Mouse (Mus musculus): ENCODE measurements around the gene Pgls. TPM values are rescaled to one million over a fixed set of nuclear protein-coding genes. Genes with fewer than 3 reads are reported as not detected.

Pgls gene
- polyA plus RNA-seq, 2 experiments: 45.6 to 104 TPM

DNA sequence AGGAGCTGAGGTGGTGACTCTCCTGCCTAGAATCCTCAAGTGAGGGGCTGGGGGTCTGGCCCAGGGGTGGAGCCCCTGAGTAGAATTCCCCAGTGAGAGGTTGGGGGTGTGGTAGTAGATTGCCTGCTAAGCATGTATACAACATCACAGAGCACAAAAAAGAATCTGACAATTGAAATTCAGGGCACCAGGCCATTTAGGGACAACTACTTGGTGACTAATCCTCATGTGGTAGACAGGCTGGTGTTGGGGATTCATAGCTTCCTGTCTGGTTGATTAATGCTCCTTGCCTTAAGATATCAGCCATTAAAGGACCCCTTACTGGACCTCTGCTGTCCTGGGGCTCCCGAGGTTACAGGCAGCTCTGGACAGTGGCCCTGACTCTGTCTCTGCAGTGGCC, 13.0 kb upstream of the Pgls start:
- Histone ChIP-seq H3K9ac (replicated peaks) (no peak overlapping the region), H3K4me1 (replicated peaks; ENCODE audit: control insufficient read depth in 2 of 2, insufficient read depth in 2 of 2, low read length in 1 of 2) (no peaks in the 10 kb centered on the region), H3K4me2 (ENCODE audit: low read depth) (no peak overlapping the region), H3K27ac (no peak overlapping the region), H3K36me3 (replicated peaks; ENCODE audit: control insufficient read depth, insufficient read depth, low read depth) (no peaks in the 10 kb centered on the region), H3K9me3 (ENCODE audit: control insufficient read depth, low read length) (no peaks in the 10 kb centered on the region), H3K4me3 (ENCODE audit: insufficient read depth in 1 of 2, low read depth in 2 of 2, low read length in 2 of 2) (no peak overlapping the region), H3K27me3 (ENCODE audit: control insufficient read depth, insufficient read depth, low read length) (no peaks in the 10 kb centered on the region)
- TF ChIP-seq EP300 (IDR thresholded peaks at IDR 0.05; ENCODE audit: low read depth) (no peak), CTCF (IDR thresholded peaks at IDR 0.05; ENCODE audit: low read depth) (no peak)
- ATAC-seq (ENCODE audit: insufficient read depth): no peak
- DNase-seq (ENCODE audit: low read depth in 3 of 3, low spot score in 3 of 3): no peak
- 39% methylated on average over 1 of the region's 1 CpGs for WGBS (ENCODE audit: insufficient replicate concordance)

DNA sequence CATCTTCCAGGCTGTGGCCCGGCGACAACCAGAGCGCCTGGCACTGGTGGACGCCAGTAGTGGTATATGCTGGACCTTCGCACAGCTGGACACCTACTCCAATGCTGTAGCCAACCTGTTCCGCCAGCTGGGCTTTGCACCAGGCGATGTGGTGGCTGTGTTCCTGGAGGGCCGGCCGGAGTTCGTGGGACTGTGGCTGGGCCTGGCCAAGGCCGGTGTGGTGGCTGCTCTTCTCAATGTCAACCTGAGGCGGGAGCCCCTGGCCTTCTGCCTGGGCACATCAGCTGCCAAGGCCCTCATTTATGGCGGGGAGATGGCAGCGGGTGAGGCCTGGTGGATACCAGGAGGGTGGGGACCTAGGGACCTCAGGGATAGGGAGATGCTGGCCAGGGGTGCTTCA, 12.5 kb upstream of the Pgls start:
- no peak overlapping the region for H3K4me2 ChIP-seq (ENCODE audit: low read depth)
- 77% methylated on average over 14 of the region's 14 CpGs for WGBS (ENCODE audit: insufficient replicate concordance)
- DNase-seq (ENCODE audit: low read depth in 3 of 3, low spot score in 3 of 3) (no peak), ATAC-seq (ENCODE audit: insufficient read depth) (no peak)
- TF ChIP-seq CTCF (IDR thresholded peaks at IDR 0.05; ENCODE audit: low read depth) (no peak), EP300 (IDR thresholded peaks at IDR 0.05; ENCODE audit: low read depth) (no peak)
- no peaks in the 10 kb centered on the region for H3K27me3 ChIP-seq (ENCODE audit: control insufficient read depth, insufficient read depth, low read length)
- H3K9ac ChIP-seq (replicated peaks): no peak overlapping the region
- H3K36me3 ChIP-seq (replicated peaks; ENCODE audit: control insufficient read depth, insufficient read depth, low read depth): no peaks in the 10 kb centered on the region
- no peak overlapping the region for H3K27ac ChIP-seq
- no peaks in the 10 kb centered on the region for H3K4me1 ChIP-seq (replicated peaks; ENCODE audit: control insufficient read depth in 2 of 2, insufficient read depth in 2 of 2, low read length in 1 of 2)
- H3K4me3 ChIP-seq (ENCODE audit: insufficient read depth in 1 of 2, low read depth in 2 of 2, low read length in 2 of 2): no peak overlapping the region
- H3K9me3 ChIP-seq (ENCODE audit: control insufficient read depth, low read length): no peaks in the 10 kb centered on the region

DNA sequence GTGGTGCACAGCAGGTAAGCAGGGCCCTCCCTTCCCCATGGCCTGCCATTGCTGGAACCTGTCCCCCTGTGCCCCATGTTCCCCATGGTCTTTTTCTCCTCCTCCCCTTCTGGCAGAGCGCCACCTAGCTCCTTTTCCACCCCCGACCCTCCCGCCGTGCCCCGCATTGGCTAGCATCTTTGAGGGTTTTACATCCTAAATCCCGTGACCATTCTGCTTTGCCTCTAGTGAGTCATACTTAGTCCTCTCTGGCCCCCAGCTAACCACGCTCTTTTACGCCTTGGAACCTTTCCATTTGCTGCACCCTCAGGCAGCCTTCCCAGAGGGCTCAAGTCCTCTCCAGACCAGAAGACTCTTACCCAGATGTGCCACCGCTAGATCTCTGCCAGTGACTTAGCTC, 11.8 kb upstream of the Pgls start:
- H3K4me1 ChIP-seq (replicated peaks; ENCODE audit: control insufficient read depth in 2 of 2, insufficient read depth in 2 of 2, low read length in 1 of 2): no peaks in the 10 kb centered on the region
- 70% methylated on average over 8 of the region's 9 CpGs for WGBS (ENCODE audit: insufficient replicate concordance)

DNA sequence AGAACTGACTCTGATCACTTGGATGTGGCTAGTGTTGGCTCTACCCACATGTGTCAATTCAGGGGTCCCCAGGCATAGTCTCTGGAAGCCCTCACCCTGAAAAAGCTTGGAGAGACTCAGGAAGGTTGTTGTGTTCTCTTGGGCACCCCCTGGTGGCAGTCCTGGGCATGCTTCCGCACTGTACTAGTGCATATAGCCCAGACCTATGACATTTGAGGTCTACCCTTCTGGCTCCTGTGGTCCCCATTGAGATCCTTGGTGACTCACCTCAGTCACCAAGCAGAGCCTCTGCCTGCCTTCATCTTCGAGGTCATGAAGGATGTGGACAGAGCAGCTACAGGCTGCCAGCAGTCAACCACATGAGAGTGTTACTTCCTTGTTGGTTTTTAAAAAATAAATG, 5.1 kb upstream of the Pgls start:
- 53% methylated on average over 2 of the region's 2 CpGs for WGBS (ENCODE audit: insufficient replicate concordance)

More for the DNA sequence above, 11.8 kb upstream of the Pgls start:
- H3K27ac ChIP-seq: no peak overlapping the region
- DNase-seq (ENCODE audit: low read depth in 3 of 3, low spot score in 3 of 3) (no peak), ATAC-seq (ENCODE audit: insufficient read depth) (no peak)
- no peaks in the 10 kb centered on the region for H3K27me3 ChIP-seq (ENCODE audit: control insufficient read depth, insufficient read depth, low read length)
- H3K4me2 ChIP-seq (ENCODE audit: low read depth): no peak overlapping the region
- no peak for TF ChIP-seq CTCF (IDR thresholded peaks at IDR 0.05; ENCODE audit: low read depth)
- no peak for TF ChIP-seq EP300 (IDR thresholded peaks at IDR 0.05; ENCODE audit: low read depth)
- no peak overlapping the region for H3K4me3 ChIP-seq (ENCODE audit: insufficient read depth in 1 of 2, low read depth in 2 of 2, low read length in 2 of 2)
- no peaks in the 10 kb centered on the region for H3K9me3 ChIP-seq (ENCODE audit: control insufficient read depth, low read length)
- no peak overlapping the region for H3K9ac ChIP-seq (replicated peaks)
- H3K36me3 ChIP-seq (replicated peaks; ENCODE audit: control insufficient read depth, insufficient read depth, low read depth): no peaks in the 10 kb centered on the region

DNA sequence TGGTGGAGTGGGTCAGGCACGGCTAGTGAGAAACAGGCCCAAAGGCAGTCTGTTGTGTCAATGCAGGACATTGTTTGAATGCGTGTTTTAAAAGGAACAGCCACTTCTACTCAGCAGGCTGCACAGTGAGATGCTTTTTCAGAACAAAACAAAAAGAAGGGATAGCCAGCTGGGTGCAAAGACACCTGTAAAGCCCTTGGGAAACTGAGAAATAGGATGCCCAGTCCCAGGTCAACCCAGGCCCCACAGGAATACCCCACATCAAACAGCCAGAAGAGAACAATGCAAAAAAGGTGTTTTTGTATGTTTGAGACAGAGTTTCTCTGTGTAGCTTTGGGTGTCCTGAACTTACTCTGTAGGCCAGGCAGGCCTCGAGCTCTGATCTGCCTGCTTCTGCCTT, 3.2 kb upstream of the Pgls start:
- WGBS (ENCODE audit: insufficient replicate concordance): 74% methylated on average over 3 of the region's 3 CpGs
- Histone ChIP-seq H3K27ac (no peak overlapping the region), H3K9me3 (ENCODE audit: control insufficient read depth, low read length) (no peaks in the 10 kb centered on the region), H3K9ac (replicated peaks) (no peak overlapping the region), H3K4me3 (ENCODE audit: insufficient read depth in 1 of 2, low read depth in 2 of 2, low read length in 2 of 2) (no peak overlapping the region), H3K4me1 (replicated peaks; ENCODE audit: control insufficient read depth in 2 of 2, insufficient read depth in 2 of 2, low read length in 1 of 2) (peaks cover 9 to 19% of the 10 kb centered on the region in 2 experiments), H3K36me3 (replicated peaks; ENCODE audit: control insufficient read depth, insufficient read depth, low read depth) (no peaks in the 10 kb centered on the region), H3K4me2 (ENCODE audit: low read depth) (no peak overlapping the region), H3K27me3 (ENCODE audit: control insufficient read depth, insufficient read depth, low read length) (no peaks in the 10 kb centered on the region)
- no peak for ATAC-seq (ENCODE audit: insufficient read depth)
- no peak for DNase-seq (ENCODE audit: low read depth in 3 of 3, low spot score in 3 of 3)
- TF ChIP-seq EP300 (IDR thresholded peaks at IDR 0.05; ENCODE audit: low read depth) (no peak), CTCF (IDR thresholded peaks at IDR 0.05; ENCODE audit: low read depth) (no peak)

More for the DNA sequence above, 5.1 kb upstream of the Pgls start:
- Histone ChIP-seq H3K36me3 (replicated peaks; ENCODE audit: control insufficient read depth, insufficient read depth, low read depth) (no peaks in the 10 kb centered on the region), H3K27ac (no peak overlapping the region), H3K9me3 (ENCODE audit: control insufficient read depth, low read length) (no peaks in the 10 kb centered on the region), H3K4me3 (ENCODE audit: insufficient read depth in 1 of 2, low read depth in 2 of 2, low read length in 2 of 2) (no peak overlapping the region), H3K4me1 (replicated peaks; ENCODE audit: control insufficient read depth in 2 of 2, insufficient read depth in 2 of 2, low read length in 1 of 2) (peaks cover 3 to 10% of the 10 kb centered on the region in 2 experiments; a peak in 3 of 4 replicates), H3K4me2 (ENCODE audit: low read depth) (no peak overlapping the region), H3K27me3 (ENCODE audit: control insufficient read depth, insufficient read depth, low read length) (no peaks in the 10 kb centered on the region), H3K9ac (replicated peaks) (no peak overlapping the region)
- peak; percentile 80 for TF ChIP-seq CTCF (IDR thresholded peaks at IDR 0.05; ENCODE audit: low read depth)
- TF ChIP-seq EP300 (IDR thresholded peaks at IDR 0.05; ENCODE audit: low read depth): no peak
- ATAC-seq (ENCODE audit: insufficient read depth) (no peak), DNase-seq (ENCODE audit: low read depth in 3 of 3, low spot score in 3 of 3) (no peak)

All from liver, embryonic 14.5 days (tissue).